Mouse (Mus musculus): ENCODE data around the gene Atp2a2. TPM values are rescaled to one million over a fixed set of nuclear protein-coding genes. Genes with fewer than 3 reads are reported as not detected.

Gene Atp2a2
- total and polyA plus RNA-seq, 2 experiments: 44.6 to 46.0 TPM

GRCm38 (mm10) chr5:122450913-122451317 is 51.1 kb downstream of the Atp2a2 start:
- Histone ChIP-seq H3K27me3 (ENCODE audit: control insufficient read depth, insufficient read depth, low read length) (no peaks in the 10 kb centered on the region), H3K79me2 (ENCODE audit: control insufficient read depth, insufficient read depth, low read length) (no peaks in the 10 kb centered on the region), H3K4me1 (ENCODE audit: control insufficient read depth, insufficient read depth, low read length) (peaks cover 13% of the 10 kb centered on the region), H3K4me3 (ENCODE audit: insufficient read depth, low read depth, low read length) (no peak overlapping the region), H3K9ac (ENCODE audit: low read depth, low read length) (no peak overlapping the region), H3K27ac (replicated peaks; ENCODE audit: insufficient read depth, low read depth, low read length) (peak overlapping the region; percentile 4; the same call in 1 of the 2 replicates), H3K36me3 (ENCODE audit: control insufficient read depth, insufficient read depth, low read length) (peaks cover 15% of the 10 kb centered on the region)
- WGBS: 23% methylated on average over 5 of the region's 5 CpGs
- TF ChIP-seq CTCF (IDR thresholded peaks at IDR 0.05; ENCODE audit: low read depth, low read length) (peak; percentile 44), POLR2A (IDR thresholded peaks at IDR 0.05; ENCODE audit: extremely low read depth, insufficient read depth, low read length) (no peak)
- DNase-seq (ENCODE audit: extremely low read depth, low read depth, low spot score): peak; percentile 55

GRCm38 (mm10) chr5:122449946-122450345 is 52.1 kb downstream of the Atp2a2 start:
- no peaks in the 10 kb centered on the region for H3K27me3 ChIP-seq (ENCODE audit: control insufficient read depth, insufficient read depth, low read length)
- no peak for DNase-seq (ENCODE audit: extremely low read depth, low read depth, low spot score)
- no peak overlapping the region for H3K27ac ChIP-seq (replicated peaks; ENCODE audit: insufficient read depth, low read depth, low read length)
- no peak overlapping the region for H3K4me3 ChIP-seq (ENCODE audit: insufficient read depth, low read depth, low read length)
- no peaks in the 10 kb centered on the region for H3K79me2 ChIP-seq (ENCODE audit: control insufficient read depth, insufficient read depth, low read length)
- no peak overlapping the region for H3K9ac ChIP-seq (ENCODE audit: low read depth, low read length)
- peaks cover 13% of the 10 kb centered on the region for H3K4me1 ChIP-seq (ENCODE audit: control insufficient read depth, insufficient read depth, low read length)
- 63% methylated on average over 7 of the region's 7 CpGs for WGBS
- TF ChIP-seq POLR2A (IDR thresholded peaks at IDR 0.05; ENCODE audit: extremely low read depth, insufficient read depth, low read length): no peak
- TF ChIP-seq CTCF (IDR thresholded peaks at IDR 0.05; ENCODE audit: low read depth, low read length): no peak
- H3K36me3 ChIP-seq (ENCODE audit: control insufficient read depth, insufficient read depth, low read length): peaks cover 13% of the 10 kb centered on the region

- Histone ChIP-seq H3K27me3 (ENCODE audit: control insufficient read depth, insufficient read depth, low read length) (no peaks in the 10 kb centered on the region), H3K27ac (replicated peaks; ENCODE audit: insufficient read depth, low read depth, low read length) (no peak overlapping the region), H3K79me2 (ENCODE audit: control insufficient read depth, insufficient read depth, low read length) (no peaks in the 10 kb centered on the region), H3K4me1 (ENCODE audit: control insufficient read depth, insufficient read depth, low read length) (peaks cover 13% of the 10 kb centered on the region), H3K36me3 (ENCODE audit: control insufficient read depth, insufficient read depth, low read length) (peaks cover 9% of the 10 kb centered on the region), H3K4me3 (ENCODE audit: insufficient read depth, low read depth, low read length) (no peak overlapping the region), H3K9ac (ENCODE audit: low read depth, low read length) (no peak overlapping the region)
- no peak for DNase-seq (ENCODE audit: extremely low read depth, low read depth, low spot score)
- no peak for TF ChIP-seq CTCF (IDR thresholded peaks at IDR 0.05; ENCODE audit: low read depth, low read length)
- TF ChIP-seq POLR2A (IDR thresholded peaks at IDR 0.05; ENCODE audit: extremely low read depth, insufficient read depth, low read length): no peak
- 89% methylated on average over 5 of the region's 5 CpGs for WGBS
Measured at GRCm38 (mm10) chr5:122448869-122449268, 53.2 kb downstream of the Atp2a2 start.

GRCm38 (mm10) chr5:122447857-122448256 is 54.2 kb downstream of the Atp2a2 start:
- Histone ChIP-seq H3K9ac (ENCODE audit: low read depth, low read length) (no peak overlapping the region), H3K4me3 (ENCODE audit: insufficient read depth, low read depth, low read length) (no peak overlapping the region), H3K79me2 (ENCODE audit: control insufficient read depth, insufficient read depth, low read length) (no peaks in the 10 kb centered on the region), H3K27ac (replicated peaks; ENCODE audit: insufficient read depth, low read depth, low read length) (no peak overlapping the region), H3K36me3 (ENCODE audit: control insufficient read depth, insufficient read depth, low read length) (peaks cover 5% of the 10 kb centered on the region; the same call in 1 of the 2 replicates), H3K27me3 (ENCODE audit: control insufficient read depth, insufficient read depth, low read length) (no peaks in the 10 kb centered on the region), H3K4me1 (ENCODE audit: control insufficient read depth, insufficient read depth, low read length) (peaks cover 13% of the 10 kb centered on the region)
- TF ChIP-seq CTCF (IDR thresholded peaks at IDR 0.05; ENCODE audit: low read depth, low read length): no peak
- TF ChIP-seq POLR2A (IDR thresholded peaks at IDR 0.05; ENCODE audit: extremely low read depth, insufficient read depth, low read length): no peak
- DNase-seq (ENCODE audit: extremely low read depth, low read depth, low spot score): no peak
- WGBS: 94% methylated on average over 8 of the region's 8 CpGs

- Histone ChIP-seq H3K36me3 (ENCODE audit: control insufficient read depth, insufficient read depth, low read length) (peaks cover 12% of the 10 kb centered on the region; the same call in 1 of the 2 replicates), H3K4me1 (ENCODE audit: control insufficient read depth, insufficient read depth, low read length) (no peaks in the 10 kb centered on the region), H3K27me3 (ENCODE audit: control insufficient read depth, insufficient read depth, low read length) (no peaks in the 10 kb centered on the region), H3K9ac (ENCODE audit: low read depth, low read length) (no peak overlapping the region), H3K27ac (replicated peaks; ENCODE audit: insufficient read depth, low read depth, low read length) (no peak overlapping the region), H3K79me2 (ENCODE audit: control insufficient read depth, insufficient read depth, low read length) (no peaks in the 10 kb centered on the region), H3K4me3 (ENCODE audit: insufficient read depth, low read depth, low read length) (no peak overlapping the region)
- WGBS: 95% methylated on average over 11 of the region's 11 CpGs
- no peak for TF ChIP-seq POLR2A (IDR thresholded peaks at IDR 0.05; ENCODE audit: extremely low read depth, insufficient read depth, low read length)
- TF ChIP-seq CTCF (IDR thresholded peaks at IDR 0.05; ENCODE audit: low read depth, low read length): no peak
- no peak for DNase-seq (ENCODE audit: extremely low read depth, low read depth, low spot score)
Measured at GRCm38 (mm10) chr5:122445051-122445610, 56.9 kb downstream of the Atp2a2 start.

- DNase-seq (ENCODE audit: extremely low read depth, low read depth, low spot score): no peak
- Histone ChIP-seq H3K27ac (replicated peaks; ENCODE audit: insufficient read depth, low read depth, low read length) (no peak overlapping the region), H3K27me3 (ENCODE audit: control insufficient read depth, insufficient read depth, low read length) (no peaks in the 10 kb centered on the region), H3K9ac (ENCODE audit: low read depth, low read length) (no peak overlapping the region), H3K4me1 (ENCODE audit: control insufficient read depth, insufficient read depth, low read length) (no peaks in the 10 kb centered on the region), H3K79me2 (ENCODE audit: control insufficient read depth, insufficient read depth, low read length) (no peaks in the 10 kb centered on the region), H3K36me3 (ENCODE audit: control insufficient read depth, insufficient read depth, low read length) (peaks cover 12% of the 10 kb centered on the region), H3K4me3 (ENCODE audit: insufficient read depth, low read depth, low read length) (no peak overlapping the region)
- 97% methylated on average over 10 of the region's 10 CpGs for WGBS
- no peak for TF ChIP-seq CTCF (IDR thresholded peaks at IDR 0.05; ENCODE audit: low read depth, low read length)
- TF ChIP-seq POLR2A (IDR thresholded peaks at IDR 0.05; ENCODE audit: extremely low read depth, insufficient read depth, low read length): no peak
Measured at GRCm38 (mm10) chr5:122444492-122444891, 57.5 kb downstream of the Atp2a2 start.

Measured in liver, adult 2 months (tissue).